In the genomic region with DNA sequence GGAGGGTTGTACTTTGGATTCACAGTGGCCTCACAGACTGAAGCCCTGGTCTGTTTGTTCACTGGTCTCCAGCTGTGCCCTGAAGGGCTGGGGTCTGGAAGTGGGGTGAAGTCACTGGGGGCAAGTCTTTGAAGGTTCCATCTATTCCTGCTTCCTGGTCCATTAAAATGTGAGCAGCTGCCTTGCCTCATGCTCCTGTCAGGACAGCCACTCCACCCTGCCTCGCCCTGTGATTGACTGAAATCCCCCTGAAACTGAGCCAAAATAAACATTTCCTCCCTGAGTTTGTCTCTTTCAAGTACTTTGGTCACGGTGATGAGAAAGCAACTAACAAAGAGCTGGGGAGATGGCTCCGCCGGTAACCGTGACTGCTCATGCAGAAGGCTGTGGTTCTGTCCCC, we compare ENCODE assay signal across 13 mouse cellular contexts. TPM values are rescaled to one million over a fixed set of nuclear protein-coding genes. Genes with fewer than 3 reads are reported as not detected.
A peak's percentile ranks its signal among the peaks of the same experiment; 100 is the strongest.
DNase-seq lines count a peak whose midpoint lies in the region; ATAC-seq and TF ChIP-seq lines count a peak whose summit lies in the region.
"Had no signal": no experiment of that assay in that cellular context is flagged by ENCODE, and none has a peak within 500 bp of the region (broad histone marks: within the 10 kb centered on the region; RNA-seq: fewer than 3 reads in every experiment).

No protein-coding gene starts in this region.

- no peaks in the 10 kb centered on the region for H3K9me3 ChIP-seq in heart, embryonic 10.5 days
- no peaks in the 10 kb centered on the region for H3K9me3 ChIP-seq in midbrain, embryonic 16.5 days (replicated peaks; ENCODE audit: control insufficient read depth, low read length, poor library complexity, severe bottlenecking)
- H3K9me3 ChIP-seq in midbrain, embryonic 13.5 days, result no peaks in the 10 kb centered on the region
- H3K9me3 ChIP-seq in kidney, embryonic 15.5 days (replicated peaks), result no peaks in the 10 kb centered on the region
- H3K9me3 ChIP-seq: limb, embryonic 15.5 days had no signal

- H3K79me2 ChIP-seq in myocyte (ENCODE audit: control insufficient read depth, insufficient read depth), result no peaks in the 10 kb centered on the region

- peak; percentile 77 for DNase-seq in heart, embryonic 10.5 days (ENCODE audit: low spot score)
- DNase-seq in heart, postnatal 4 days, result no peak
- DNase-seq in thymus, postnatal 0 days (ENCODE audit: low spot score), result no peak
- DNase-seq in cerebellum, postnatal 10 days, result no peak
- DNase-seq: adrenal gland, postnatal 14 days; cerebellum, adult 9-11 months; right cerebral cortex, postnatal 14 days; thymus, postnatal 14 days had no signal

- H3K27ac ChIP-seq in heart, embryonic 10.5 days, result peak overlapping the region; percentile 32; the same call in 1 of the 2 replicates
- H3K27ac ChIP-seq in midbrain, embryonic 16.5 days (ENCODE audit: low read length), result no peak overlapping the region
- no peak overlapping the region for H3K27ac ChIP-seq in midbrain, embryonic 13.5 days
- H3K27ac ChIP-seq in kidney, embryonic 15.5 days, result peak overlapping the region; percentile 76
- H3K27ac ChIP-seq: limb, embryonic 15.5 days had no signal

- H3K4me1 ChIP-seq in heart, embryonic 10.5 days, result peaks cover 49% of the 10 kb centered on the region
- peaks cover 8% of the 10 kb centered on the region; the same call in 1 of the 2 replicates for H3K4me1 ChIP-seq in midbrain, embryonic 16.5 days (ENCODE audit: control insufficient read depth, insufficient read depth, low read length)
- H3K4me1 ChIP-seq in midbrain, embryonic 13.5 days (replicated peaks), result peaks cover 28% of the 10 kb centered on the region
- peaks cover 65% of the 10 kb centered on the region for H3K4me1 ChIP-seq in kidney, embryonic 15.5 days

- peaks cover 25% of the 10 kb centered on the region for H3K36me3 ChIP-seq in heart, embryonic 10.5 days
- H3K36me3 ChIP-seq in midbrain, embryonic 16.5 days (ENCODE audit: control insufficient read depth, insufficient read depth, low read length), result peaks cover 10% of the 10 kb centered on the region
- H3K36me3 ChIP-seq in midbrain, embryonic 13.5 days, result peaks cover 30% of the 10 kb centered on the region
- H3K36me3 ChIP-seq in kidney, embryonic 15.5 days, result peaks cover 26% of the 10 kb centered on the region
- H3K36me3 ChIP-seq in myocyte (ENCODE audit: control insufficient read depth, insufficient read depth), result peaks cover 6% of the 10 kb centered on the region

- no peak overlapping the region for H3ac ChIP-seq in myocyte (ENCODE audit: control insufficient read depth, insufficient read length)

- H3K4me2 ChIP-seq in midbrain, embryonic 16.5 days (ENCODE audit: low read length), result no peak overlapping the region
- no peak overlapping the region for H3K4me2 ChIP-seq in midbrain, embryonic 13.5 days (replicated peaks)
- no peak overlapping the region for H3K4me2 ChIP-seq in kidney, embryonic 15.5 days
- H3K4me2 ChIP-seq in myocyte (ENCODE audit: low read depth), result peak overlapping the region; percentile 51
- H3K4me2 ChIP-seq: limb, embryonic 15.5 days had no signal

- ATAC-seq in midbrain, embryonic 16.5 days, result no peak
- ATAC-seq in midbrain, embryonic 13.5 days, result no peak
- ATAC-seq in kidney, embryonic 15.5 days (replicated peaks; ENCODE audit: low FRiP score), result peak; percentile 73

- H3K27me3 ChIP-seq in heart, embryonic 10.5 days (ENCODE audit: insufficient read depth, poor library complexity, severe bottlenecking), result no peaks in the 10 kb centered on the region
- no peaks in the 10 kb centered on the region for H3K27me3 ChIP-seq in midbrain, embryonic 16.5 days (ENCODE audit: control insufficient read depth, insufficient read depth, low read depth, low read length)
- no peaks in the 10 kb centered on the region for H3K27me3 ChIP-seq in midbrain, embryonic 13.5 days
- H3K27me3 ChIP-seq in kidney, embryonic 15.5 days, result no peaks in the 10 kb centered on the region
- no peaks in the 10 kb centered on the region for H3K27me3 ChIP-seq in myocyte (ENCODE audit: control insufficient read depth, insufficient read depth, insufficient read length)

- H3K4me3 ChIP-seq in heart, embryonic 10.5 days, result no peak overlapping the region
- H3K4me3 ChIP-seq in midbrain, embryonic 16.5 days (ENCODE audit: low read depth, low read length), result no peak overlapping the region
- H3K4me3 ChIP-seq in midbrain, embryonic 13.5 days (replicated peaks), result no peak overlapping the region
- no peak overlapping the region for H3K4me3 ChIP-seq in kidney, embryonic 15.5 days (replicated peaks)
- H3K4me3 ChIP-seq in myocyte, result no peak overlapping the region
- H3K4me3 ChIP-seq: limb, embryonic 15.5 days had no signal

- 0 out of 2 replicates have a peak overlapping the region, but pooled peaks have one; percentile 20 for H3K9ac ChIP-seq in midbrain, embryonic 16.5 days (ENCODE audit: low read depth, low read length)
- no peak overlapping the region for H3K9ac ChIP-seq in midbrain, embryonic 13.5 days (replicated peaks)
- no peak overlapping the region for H3K9ac ChIP-seq in kidney, embryonic 15.5 days
- H3K9ac ChIP-seq: limb, embryonic 15.5 days had no signal

- 56% methylated on average over 5 of the region's 5 CpGs for whole genome bisulfite sequencing in heart, embryonic 10.5 days
- WGBS in midbrain, embryonic 16.5 days, result 53% methylated on average over 5 of the region's 5 CpGs
- WGBS in midbrain, embryonic 13.5 days, result 44% methylated on average over 5 of the region's 5 CpGs
- 16% methylated on average over 5 of the region's 5 CpGs for WGBS in kidney, embryonic 15.5 days

- no peak for TF ChIP-seq POLR2A in myocyte (IDR thresholded peaks at IDR 0.05; ENCODE audit: insufficient read length, low read depth)

TF ChIP-seq in myocyte, 11 proteins besides CTCF, POLR2A, EP300 and RAD21:
- TF ChIP-seq MAX (IDR thresholded peaks at IDR 0.05; ENCODE audit: low read depth) (no peak), MYOD1 (IDR thresholded peaks at IDR 0.05; ENCODE audit: control insufficient read depth in 1 of 3, insufficient read length in 2 of 3, low read depth in 2 of 3) (peak in 2 of 3 experiments; percentile 39 to 78), CEBPB (IDR thresholded peaks at IDR 0.05; ENCODE audit: insufficient read depth, poor library complexity, severe bottlenecking) (no peak), TCF12 (IDR thresholded peaks at IDR 0.05; ENCODE audit: insufficient read depth, poor library complexity, severe bottlenecking) (peak; percentile 25), SRF (IDR thresholded peaks at IDR 0.05; ENCODE audit: control insufficient read depth, insufficient read length, low read depth) (peak; percentile 15), REST (IDR thresholded peaks at IDR 0.05; ENCODE audit: insufficient read depth, insufficient read length) (no peak), TCF3 (IDR thresholded peaks at IDR 0.05; ENCODE audit: insufficient read length, low read depth) (no peak), MYOG (IDR thresholded peaks at IDR 0.05; ENCODE audit: control insufficient read depth in 1 of 3, insufficient read depth in 1 of 3, insufficient read length in 2 of 3, low read depth in 2 of 3) (peak in 2 of 3 experiments; percentile 28 to 73)

RNA-seq across cellular contexts. Expression of a gene that starts 27.3 kb away (rescaled TPM):
- polyA plus RNA-seq in heart, embryonic 10.5 days (2016; fragmentation: Nextera tagmentation; extraction: Ambion mirVana), result 18.3 and 34.7 TPM in 2 replicates
- 100 to 1,000 TPM; 265 to 287 TPM for total RNA-seq in heart, postnatal 4 days (2021)
- 0.75 and 0.89 TPM in 2 replicates for polyA plus RNA-seq in midbrain, embryonic 16.5 days (2015; fragmentation: Nextera tagmentation; extraction: Ambion mirVana)
- 0.84 and 1.4 TPM in 2 replicates for polyA plus RNA-seq in midbrain, embryonic 13.5 days (2015; fragmentation: Nextera tagmentation; extraction: Ambion mirVana)
- 2.9 and 3.0 TPM in 2 replicates for polyA plus RNA-seq in kidney, embryonic 15.5 days (2015; fragmentation: Nextera tagmentation; extraction: Ambion mirVana)
- polyA plus RNA-seq in myocyte (2012; fragmentation: generic; extraction: Trizol), result 35.4 TPM
- 1.7 and 1.8 TPM in 2 replicates for polyA plus RNA-seq in thymus, postnatal 0 days (2015; fragmentation: Nextera tagmentation; extraction: Ambion mirVana)

RNA-seq across cellular contexts. Expression of a gene that starts 49.6 kb away (rescaled TPM):
- polyA plus RNA-seq in heart, embryonic 10.5 days (2016; fragmentation: Nextera tagmentation; extraction: Ambion mirVana), result 47.0 and 64.8 TPM in 2 replicates
- 10 to 100 TPM; 33.2 to 34.2 TPM for total RNA-seq in heart, postnatal 4 days (2021)
- 55.9 and 66.5 TPM in 2 replicates for polyA plus RNA-seq in midbrain, embryonic 16.5 days (2015; fragmentation: Nextera tagmentation; extraction: Ambion mirVana)
- 76.0 and 80.0 TPM in 2 replicates for polyA plus RNA-seq in midbrain, embryonic 13.5 days (2015; fragmentation: Nextera tagmentation; extraction: Ambion mirVana)
- 74.7 and 75.6 TPM in 2 replicates for polyA plus RNA-seq in kidney, embryonic 15.5 days (2015; fragmentation: Nextera tagmentation; extraction: Ambion mirVana)
- 6.5 TPM for polyA plus RNA-seq in myocyte (2012; fragmentation: generic; extraction: Trizol)
- polyA plus RNA-seq in thymus, postnatal 0 days (2015; fragmentation: Nextera tagmentation; extraction: Ambion mirVana), result 67.0 and 72.5 TPM in 2 replicates

Comparison
In these comparisons a context has a peak if more than half of its experiments do, and no peak if none do; other contexts are left out.
1. H3K27ac ChIP-seq: peak in heart, embryonic 10.5 days (single experiment) and kidney, embryonic 15.5 days (single experiment); none in midbrain, embryonic 16.5 days (single experiment) and midbrain, embryonic 13.5 days (single experiment).